Mouse (Mus musculus): ENCODE results near the gene Ddx46.

DNA sequence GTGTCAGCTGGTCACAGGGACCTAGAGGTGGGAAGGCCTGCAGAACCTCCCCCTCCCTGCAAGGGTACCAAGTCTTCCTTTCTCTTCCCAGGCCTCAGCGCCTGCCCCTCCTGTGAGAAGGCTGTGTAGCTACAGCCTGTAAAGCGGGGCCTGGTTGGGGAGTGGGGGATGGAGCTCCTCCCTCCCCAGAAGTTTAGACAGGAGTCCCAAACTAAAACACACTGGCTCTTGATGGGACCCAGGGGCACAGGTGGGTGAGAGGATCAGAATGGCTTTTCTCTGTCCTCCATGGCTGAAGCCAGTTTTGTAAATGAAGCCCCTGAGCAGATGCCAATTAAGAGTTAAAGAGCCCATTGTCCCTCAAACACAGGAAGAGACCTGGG is 27.2 kb upstream of the Ddx46 start:
- no peak for TF ChIP-seq CTCF (IDR thresholded peaks at IDR 0.05; ENCODE audit: low read depth, low read length)
- no peak for TF ChIP-seq POLR2A (IDR thresholded peaks at IDR 0.05; ENCODE audit: borderline replicate concordance, low read depth, low read length)

Measured in bone marrow macrophage, adult 2 months (primary cell).